Mouse (Mus musculus): ENCODE data around the gene Edar.
A peak's percentile ranks its signal among the peaks of the same experiment; 100 is the strongest.

Edar gene

GRCm38 (mm10) chr10:58601431-58601901, 74.0 kb downstream of the Edar start:
- no peak for DNase-seq

DNA sequence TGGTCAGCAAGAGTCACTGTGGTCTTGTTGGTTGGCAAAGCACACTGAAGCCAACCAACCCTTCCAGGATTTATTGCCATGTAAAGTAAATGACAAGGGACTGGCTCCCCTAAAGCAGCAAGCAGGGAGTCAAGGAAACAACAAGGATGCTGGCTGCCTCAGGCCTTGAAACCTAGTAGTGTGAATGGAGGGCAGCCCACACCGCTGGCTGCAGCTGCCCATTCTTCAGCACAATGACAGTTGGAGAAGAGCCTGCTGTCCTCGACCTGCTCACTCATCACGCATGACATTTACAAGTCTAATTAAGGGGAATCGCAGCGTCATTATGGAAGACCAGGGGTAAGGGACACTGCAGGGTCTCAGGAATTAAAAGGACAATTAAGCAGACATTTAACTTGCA, 74.5 kb downstream of the Edar start:
- DNase-seq: no peak

- no peak for DNase-seq
Observed at GRCm38 (mm10) chr10:58600151-58600550, 75.3 kb downstream of the Edar start.

DNA sequence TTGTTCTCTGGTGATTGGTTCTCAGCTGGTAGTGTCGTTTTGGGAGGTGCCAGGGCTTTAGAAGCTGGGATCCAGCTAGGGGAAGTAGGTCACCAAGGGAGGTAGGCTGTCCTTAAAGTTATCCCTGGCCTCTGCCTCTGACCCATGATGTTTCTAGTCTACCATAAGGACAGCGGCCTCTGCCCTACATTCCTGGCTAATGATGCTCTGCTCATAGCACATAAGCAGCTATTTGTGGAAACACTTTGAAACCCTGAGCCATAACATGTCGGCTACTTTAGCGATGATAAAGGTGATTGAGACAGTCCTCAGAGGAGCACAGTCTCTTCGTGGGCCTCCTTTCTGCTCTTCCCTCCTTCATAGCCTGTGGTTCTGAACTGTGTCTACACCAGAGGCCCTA, 79.6 kb downstream of the Edar start:
- DNase-seq: no peak

GRCm38 (mm10) chr10:58595197-58595596, 80.3 kb downstream of the Edar start:
- DNase-seq: no peak

- no peak for DNase-seq
Observed at GRCm38 (mm10) chr10:58594486-58594885, 81.0 kb downstream of the Edar start.

DNA sequence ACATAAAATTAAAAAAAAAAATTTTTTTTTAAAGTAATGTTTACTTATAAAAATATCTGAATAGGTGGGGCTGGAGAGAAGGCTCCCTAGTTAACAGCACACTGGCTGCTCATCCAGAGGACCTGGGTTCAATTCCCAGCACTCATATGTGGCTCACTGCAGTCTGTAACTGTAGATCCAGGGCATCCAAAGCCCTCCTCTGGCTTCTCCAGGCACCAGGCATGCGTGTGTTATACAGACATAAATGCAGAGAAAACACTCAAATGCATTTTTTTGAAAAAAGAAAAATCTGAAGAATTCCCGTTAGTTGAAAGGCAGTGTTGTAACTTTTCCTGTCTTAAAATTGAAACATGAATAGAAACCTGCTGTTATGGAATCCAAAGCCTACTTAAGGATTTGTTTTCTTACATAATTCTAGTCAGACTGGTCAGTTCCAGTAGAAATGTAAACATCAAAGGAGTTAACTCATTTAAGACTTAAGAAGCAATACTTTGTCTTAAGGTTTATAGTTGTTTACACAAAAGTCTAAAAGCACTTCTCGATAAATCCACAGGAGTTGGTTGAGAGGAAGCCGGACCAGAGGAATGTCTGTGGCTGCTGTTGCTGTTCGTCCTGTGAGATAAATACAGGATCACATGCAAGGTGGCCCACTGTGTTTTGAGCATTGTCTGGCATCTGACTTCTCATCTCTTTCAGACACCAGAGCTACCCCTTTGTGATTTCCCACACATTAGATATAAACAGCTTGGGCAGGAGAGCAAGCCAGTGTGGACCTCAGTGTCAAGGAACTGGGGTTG, 89.8 kb downstream of the Edar start:
- no peak for DNase-seq

DNA sequence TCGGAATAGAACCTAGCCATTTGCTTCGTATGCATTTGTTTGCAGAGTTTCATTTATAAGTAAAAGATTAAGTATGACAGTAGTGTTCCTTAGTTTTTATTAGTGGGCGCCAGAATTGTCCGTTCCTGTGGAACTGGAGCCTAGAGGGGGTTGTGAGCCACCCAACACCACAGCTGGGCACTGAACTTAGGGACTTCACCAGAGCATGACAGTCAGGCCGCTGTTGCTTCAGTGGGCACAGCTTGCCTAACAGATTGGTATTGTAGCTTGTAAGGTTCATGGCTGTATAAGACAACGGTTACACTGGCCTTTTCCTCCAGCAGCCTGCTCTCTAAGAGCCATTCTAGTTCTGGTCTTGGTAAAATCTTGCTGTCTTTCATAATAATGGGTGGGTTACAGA, 114.9 kb downstream of the Edar start:
- no peak for DNase-seq

- peak in 1 of 2 experiments; percentile 62 for DNase-seq
Observed at GRCm38 (mm10) chr10:58559901-58560300, 115.6 kb downstream of the Edar start.

- DNase-seq: peak; percentile 63 to 74
Observed at GRCm38 (mm10) chr10:58559098-58559497, 116.4 kb downstream of the Edar start.

DNA sequence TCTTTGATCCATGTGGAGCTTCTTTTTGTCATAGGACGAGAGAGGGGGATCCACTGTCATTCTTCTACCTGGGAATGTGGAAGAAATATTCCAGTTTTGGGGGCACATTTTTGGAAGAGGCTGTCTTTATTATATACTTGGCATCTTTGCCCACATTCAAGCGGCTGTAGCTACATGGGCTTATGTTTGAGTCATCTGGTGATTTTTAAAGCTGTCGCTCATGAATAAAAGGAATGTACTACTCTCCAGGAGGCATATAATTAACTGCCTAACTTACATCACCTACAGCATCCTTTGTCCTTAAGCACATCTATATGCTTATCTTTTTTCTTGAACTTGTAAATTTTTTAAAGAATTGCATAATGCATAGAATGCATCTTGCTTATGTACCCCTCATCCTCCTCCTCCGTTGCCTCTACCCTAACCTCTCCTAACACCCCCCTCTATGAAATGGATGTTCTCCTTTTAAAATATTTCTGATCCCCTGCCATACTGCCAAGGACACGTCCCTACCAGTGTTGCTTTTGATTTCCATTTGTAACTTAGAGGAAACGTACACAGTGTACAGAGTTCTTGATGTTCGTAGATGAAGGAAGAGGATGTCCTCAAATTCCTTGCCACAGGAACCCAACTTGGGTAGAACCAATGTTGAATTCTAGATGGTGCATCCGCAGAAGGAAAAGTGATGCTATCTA, 120.6 kb downstream of the Edar start:
- DNase-seq: no peak
